8 mouse cellular contexts compared by ENCODE assay signal in the genomic region with DNA sequence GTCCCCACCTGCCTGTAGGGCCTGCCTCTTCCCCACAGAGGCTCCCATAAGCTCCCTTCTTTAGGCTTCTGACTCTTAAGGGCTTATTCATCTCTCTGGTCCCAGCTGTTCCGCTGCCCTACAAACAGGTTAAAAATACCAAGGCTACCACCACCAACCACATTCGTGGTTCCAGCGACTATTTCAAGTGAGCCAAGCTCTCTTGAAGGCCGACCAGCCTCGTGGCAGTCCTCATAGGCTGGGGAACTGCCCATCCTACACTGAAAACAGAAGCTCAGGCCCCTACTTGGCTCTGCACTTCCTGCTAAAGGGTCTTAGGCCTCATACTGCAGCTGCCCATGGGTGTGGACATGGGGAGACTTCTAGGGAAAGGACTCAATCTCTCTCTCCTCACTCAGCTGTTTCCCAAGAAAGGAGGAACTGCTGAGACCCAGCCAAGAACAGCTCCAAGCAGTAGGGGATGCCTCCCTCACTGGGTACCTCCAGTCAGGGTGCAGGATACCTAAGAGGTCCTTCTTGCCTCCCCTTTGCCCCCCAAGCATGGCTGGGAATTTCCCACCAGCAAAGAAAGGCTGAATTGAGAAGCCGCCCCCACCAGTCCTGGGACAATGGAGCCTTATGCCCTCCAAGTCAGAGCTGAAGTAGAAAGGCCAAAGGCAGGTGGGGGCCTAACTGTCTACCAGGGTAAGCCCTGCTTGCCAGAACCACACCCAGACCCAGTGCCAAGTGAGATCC. TPM values are rescaled to one million over a fixed set of nuclear protein-coding genes. Genes with fewer than 3 reads are reported as not detected.
DNase-seq lines count a peak whose midpoint lies in the region; ATAC-seq lines count a peak whose summit lies in the region.

No protein-coding gene starts in this region.

- peak overlapping the region; percentile 91 for H3K27ac ChIP-seq in kidney, embryonic 15.5 days
- peak overlapping the region; percentile 96 for H3K27ac ChIP-seq in embryonic facial prominence, embryonic 10.5 days (replicated peaks)
- H3K27ac ChIP-seq in hindbrain, embryonic 13.5 days = peak overlapping the region; percentile 99
- H3K27ac ChIP-seq in midbrain, embryonic 12.5 days (replicated peaks) = peak overlapping the region; percentile 98

- peaks cover 61% of the 10 kb centered on the region for H3K4me1 ChIP-seq in kidney, embryonic 15.5 days
- H3K4me1 ChIP-seq in embryonic facial prominence, embryonic 10.5 days = peaks cover 76% of the 10 kb centered on the region
- peaks cover 64% of the 10 kb centered on the region for H3K4me1 ChIP-seq in hindbrain, embryonic 13.5 days (replicated peaks)
- H3K4me1 ChIP-seq in midbrain, embryonic 12.5 days = peaks cover 63% of the 10 kb centered on the region

- no peak overlapping the region for H3K4me3 ChIP-seq in kidney, embryonic 15.5 days (replicated peaks)
- H3K4me3 ChIP-seq in embryonic facial prominence, embryonic 10.5 days = peak overlapping the region; percentile 59
- H3K4me3 ChIP-seq in hindbrain, embryonic 13.5 days = peak overlapping the region; percentile 34; the same call in 1 of the 2 replicates
- H3K4me3 ChIP-seq in midbrain, embryonic 12.5 days = peak overlapping the region; percentile 34; the same call in 1 of the 2 replicates

- ATAC-seq in kidney, embryonic 15.5 days (replicated peaks; ENCODE audit: low FRiP score) = no peak
- ATAC-seq in hindbrain, embryonic 13.5 days (ENCODE audit: low FRiP score) = no peak; the same call in 1 of the 2 replicates
- ATAC-seq in midbrain, embryonic 12.5 days (ENCODE audit: low FRiP score, low read depth) = no peak

- no peaks in the 10 kb centered on the region for H3K9me3 ChIP-seq in kidney, embryonic 15.5 days (replicated peaks)
- no peaks in the 10 kb centered on the region for H3K9me3 ChIP-seq in embryonic facial prominence, embryonic 10.5 days
- no peaks in the 10 kb centered on the region for H3K9me3 ChIP-seq in hindbrain, embryonic 13.5 days
- H3K9me3 ChIP-seq in midbrain, embryonic 12.5 days = no peaks in the 10 kb centered on the region

- H3K27me3 ChIP-seq in kidney, embryonic 15.5 days = no peaks in the 10 kb centered on the region
- peaks cover 8% of the 10 kb centered on the region; the same call in 1 of the 2 replicates for H3K27me3 ChIP-seq in embryonic facial prominence, embryonic 10.5 days (replicated peaks; ENCODE audit: low read depth, poor library complexity, severe bottlenecking)
- no peaks in the 10 kb centered on the region for H3K27me3 ChIP-seq in hindbrain, embryonic 13.5 days
- H3K27me3 ChIP-seq in midbrain, embryonic 12.5 days = 0 out of 2 replicates have a peak, but pooled peaks cover 4% of the 10 kb centered on the region

- peak overlapping the region; percentile 62 for H3K9ac ChIP-seq in kidney, embryonic 15.5 days
- peak overlapping the region; percentile 83 for H3K9ac ChIP-seq in hindbrain, embryonic 13.5 days
- H3K9ac ChIP-seq in midbrain, embryonic 12.5 days (replicated peaks) = peak overlapping the region; percentile 72

- DNase-seq in kidney, adult 9 months = no peak
- DNase-seq in embryonic facial prominence, embryonic 10.5 days (ENCODE audit: low spot score) = no peak
- no peak for DNase-seq in adrenal gland, adult (ENCODE audit: inconsistent age in 2 of 2, low spot score in 1 of 2)
- DNase-seq in frontal cortex, postnatal 25 days (ENCODE audit: low spot score in 2 of 2) = no peak
- no peak for DNase-seq in yolk sac, embryonic 10.5 days (ENCODE audit: low spot score)

- H3K36me3 ChIP-seq in kidney, embryonic 15.5 days = peaks cover 32% of the 10 kb centered on the region
- peaks cover 32% of the 10 kb centered on the region for H3K36me3 ChIP-seq in embryonic facial prominence, embryonic 10.5 days (replicated peaks)
- H3K36me3 ChIP-seq in hindbrain, embryonic 13.5 days = peaks cover 28% of the 10 kb centered on the region
- H3K36me3 ChIP-seq in midbrain, embryonic 12.5 days = peaks cover 31% of the 10 kb centered on the region

- peak overlapping the region; percentile 84 for H3K4me2 ChIP-seq in kidney, embryonic 15.5 days
- peak overlapping the region; percentile 59 for H3K4me2 ChIP-seq in hindbrain, embryonic 13.5 days
- peak overlapping the region; percentile 63 for H3K4me2 ChIP-seq in midbrain, embryonic 12.5 days (replicated peaks)

- WGBS in kidney, embryonic 15.5 days = 79% methylated on average over 6 of the region's 6 CpGs
- WGBS in embryonic facial prominence, embryonic 10.5 days = 75% methylated on average over 6 of the region's 6 CpGs
- 78% methylated on average over 6 of the region's 6 CpGs for WGBS in hindbrain, embryonic 13.5 days
- 77% methylated on average over 6 of the region's 6 CpGs for WGBS in midbrain, embryonic 12.5 days

RNA-seq across cellular contexts. Expression of a gene that starts 2.6 kb away (rescaled TPM):
- 21.1 and 22.5 TPM in 2 replicates for polyA plus RNA-seq in kidney, embryonic 15.5 days (2015; fragmentation: Nextera tagmentation; extraction: Ambion mirVana)
- polyA plus RNA-seq in embryonic facial prominence, embryonic 10.5 days (2016; fragmentation: Nextera tagmentation; extraction: Ambion mirVana) = 2.7 TPM in 2 replicates
- polyA plus RNA-seq in hindbrain, embryonic 13.5 days (2015; fragmentation: Nextera tagmentation; extraction: Ambion mirVana) = 3.4 and 4.2 TPM in 2 replicates
- polyA plus RNA-seq in midbrain, embryonic 12.5 days (2016; fragmentation: Nextera tagmentation; extraction: Ambion mirVana) = 3.2 TPM in 2 replicates

RNA-seq across cellular contexts. Expression of a gene that starts 23.5 kb away (rescaled TPM):
- polyA plus RNA-seq in kidney, embryonic 15.5 days (2015; fragmentation: Nextera tagmentation; extraction: Ambion mirVana) = 403 and 424 TPM in 2 replicates
- 334 and 363 TPM in 2 replicates for polyA plus RNA-seq in embryonic facial prominence, embryonic 10.5 days (2016; fragmentation: Nextera tagmentation; extraction: Ambion mirVana)
- 335 and 338 TPM in 2 replicates for polyA plus RNA-seq in hindbrain, embryonic 13.5 days (2015; fragmentation: Nextera tagmentation; extraction: Ambion mirVana)
- 635 and 641 TPM in 2 replicates for polyA plus RNA-seq in midbrain, embryonic 12.5 days (2016; fragmentation: Nextera tagmentation; extraction: Ambion mirVana)

RNA-seq across cellular contexts. Expression of a gene that starts 24.2 kb away (rescaled TPM):
- polyA plus RNA-seq in kidney, embryonic 15.5 days (2015; fragmentation: Nextera tagmentation; extraction: Ambion mirVana) = 47.8 and 55.8 TPM in 2 replicates
- 59.7 and 72.1 TPM in 2 replicates for polyA plus RNA-seq in embryonic facial prominence, embryonic 10.5 days (2016; fragmentation: Nextera tagmentation; extraction: Ambion mirVana)
- 11.8 and 14.1 TPM in 2 replicates for polyA plus RNA-seq in hindbrain, embryonic 13.5 days (2015; fragmentation: Nextera tagmentation; extraction: Ambion mirVana)
- polyA plus RNA-seq in midbrain, embryonic 12.5 days (2016; fragmentation: Nextera tagmentation; extraction: Ambion mirVana) = 20.1 and 21.1 TPM in 2 replicates

RNA-seq across cellular contexts. Expression of a gene that starts 31.0 kb away (rescaled TPM):
- polyA plus RNA-seq in kidney, embryonic 15.5 days (2015; fragmentation: Nextera tagmentation; extraction: Ambion mirVana) = 1.3 TPM in 2 replicates
- 0.48 and 0.96 TPM in 2 replicates for polyA plus RNA-seq in embryonic facial prominence, embryonic 10.5 days (2016; fragmentation: Nextera tagmentation; extraction: Ambion mirVana)
- polyA plus RNA-seq in hindbrain, embryonic 13.5 days (2015; fragmentation: Nextera tagmentation; extraction: Ambion mirVana) = 1.3 and 1.6 TPM in 2 replicates
- 0.41 and 1.1 TPM in 2 replicates for polyA plus RNA-seq in midbrain, embryonic 12.5 days (2016; fragmentation: Nextera tagmentation; extraction: Ambion mirVana)

RNA-seq across cellular contexts. Expression of a gene that starts 32.9 kb away (rescaled TPM):
- polyA plus RNA-seq in kidney, embryonic 15.5 days (2015; fragmentation: Nextera tagmentation; extraction: Ambion mirVana) = 16.0 and 19.3 TPM in 2 replicates
- 18.9 and 20.3 TPM in 2 replicates for polyA plus RNA-seq in embryonic facial prominence, embryonic 10.5 days (2016; fragmentation: Nextera tagmentation; extraction: Ambion mirVana)
- polyA plus RNA-seq in hindbrain, embryonic 13.5 days (2015; fragmentation: Nextera tagmentation; extraction: Ambion mirVana) = 14.1 and 16.5 TPM in 2 replicates
- 14.5 and 14.7 TPM in 2 replicates for polyA plus RNA-seq in midbrain, embryonic 12.5 days (2016; fragmentation: Nextera tagmentation; extraction: Ambion mirVana)
